Comparison of ENCODE assay signal across 12 mouse cellular contexts in the genomic region with DNA sequence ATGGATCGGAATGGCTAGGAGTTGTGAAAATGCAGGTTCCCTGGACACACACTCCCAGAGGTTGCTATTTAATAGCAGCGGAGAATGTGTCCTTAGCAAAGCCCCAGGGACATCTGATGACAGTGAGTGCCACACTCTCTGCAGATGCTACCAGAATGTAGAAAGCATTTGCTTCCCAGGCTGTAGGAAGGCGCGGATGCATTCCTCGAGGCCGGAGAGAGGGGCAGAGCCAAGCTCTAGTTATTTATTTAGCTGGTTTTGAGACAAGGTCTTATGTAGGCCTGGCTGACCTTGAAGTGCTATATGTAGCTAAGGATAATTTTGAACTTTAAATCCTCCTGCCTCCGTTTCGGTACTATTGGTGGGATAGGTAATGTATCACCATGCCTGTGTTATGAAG. TPM values are rescaled to one million over a fixed set of nuclear protein-coding genes. Genes with fewer than 3 reads are reported as not detected.
DNase-seq lines count a peak whose midpoint lies in the region; ATAC-seq and TF ChIP-seq lines count a peak whose summit lies in the region.
"Had no signal": no experiment of that assay in that cellular context is flagged by ENCODE, and none has a peak within 500 bp of the region (broad histone marks: within the 10 kb centered on the region; RNA-seq: fewer than 3 reads in every experiment).

No protein-coding gene starts in this region.

- no peak for DNase-seq in heart, postnatal 25 days (ENCODE audit: low spot score)
- DNase-seq in left cerebral cortex, adult 2 months (ENCODE audit: extremely low spot score in 1 of 2, low spot score in 2 of 2) = no peak
- DNase-seq in left cerebral cortex, adult 18-20 months (ENCODE audit: low spot score in 2 of 2) = no peak
- no peak for DNase-seq in hindbrain, postnatal 0 days (ENCODE audit: low spot score)
- DNase-seq in cerebellum, adult 18-20 months = no peak
- DNase-seq in cerebellum, adult 9-11 months = no peak
- DNase-seq: adrenal gland, adult 8-10 months; B cell, adult 2 months; kidney, postnatal 14 days had no signal

- H3K36me3 ChIP-seq in heart, embryonic 11.5 days (ENCODE audit: control insufficient read depth, insufficient read depth, low read length) = no peaks in the 10 kb centered on the region
- no peaks in the 10 kb centered on the region for H3K36me3 ChIP-seq in hindbrain, postnatal 0 days (ENCODE audit: insufficient read depth, low read length)
- H3K36me3 ChIP-seq in stomach, embryonic 14.5 days (ENCODE audit: control insufficient read depth, insufficient read depth, low read length) = no peaks in the 10 kb centered on the region

- H3K4me2 ChIP-seq in heart, embryonic 11.5 days = no peak overlapping the region
- H3K4me2 ChIP-seq in hindbrain, postnatal 0 days (ENCODE audit: low read depth, low read length) = no peak overlapping the region
- H3K4me2 ChIP-seq in stomach, embryonic 14.5 days (replicated peaks; ENCODE audit: low read depth, low read length) = no peak overlapping the region

- H3K27ac ChIP-seq in heart, embryonic 11.5 days (ENCODE audit: low read depth, low read length) = peak overlapping the region; percentile 25
- peak overlapping the region; percentile 19; the same call in 1 of the 2 replicates for H3K27ac ChIP-seq in left cerebral cortex, adult 2 months
- H3K27ac ChIP-seq in hindbrain, postnatal 0 days = peak overlapping the region; percentile 33; the same call in 1 of the 2 replicates
- peak overlapping the region; percentile 89 for H3K27ac ChIP-seq in stomach, embryonic 14.5 days (ENCODE audit: low read length)

- H3K27me3 ChIP-seq in heart, embryonic 11.5 days (ENCODE audit: control insufficient read depth, insufficient read depth, low read length) = no peaks in the 10 kb centered on the region
- no peaks in the 10 kb centered on the region for H3K27me3 ChIP-seq in hindbrain, postnatal 0 days (ENCODE audit: insufficient read depth, low read length)
- no peaks in the 10 kb centered on the region for H3K27me3 ChIP-seq in stomach, embryonic 14.5 days (ENCODE audit: control insufficient read depth, insufficient read depth, low read length)
- H3K27me3 ChIP-seq: megakaryocyte, embryonic 14.5 days had no signal

- no peaks in the 10 kb centered on the region for H3K9me3 ChIP-seq in heart, embryonic 11.5 days (replicated peaks; ENCODE audit: control insufficient read depth, low read length)
- no peaks in the 10 kb centered on the region for H3K9me3 ChIP-seq in hindbrain, postnatal 0 days (ENCODE audit: low read length)
- no peaks in the 10 kb centered on the region for H3K9me3 ChIP-seq in stomach, embryonic 14.5 days (ENCODE audit: control insufficient read depth, low read depth, low read length)
- H3K9me3 ChIP-seq: megakaryocyte, embryonic 14.5 days had no signal

- H3K9ac ChIP-seq in heart, embryonic 11.5 days (ENCODE audit: low read depth, low read length) = no peak overlapping the region
- no peak overlapping the region; the same call in 1 of the 2 replicates for H3K9ac ChIP-seq in hindbrain, postnatal 0 days (replicated peaks; ENCODE audit: low read length)
- no peak overlapping the region for H3K9ac ChIP-seq in stomach, embryonic 14.5 days (replicated peaks; ENCODE audit: low read depth, low read length)

- no peak overlapping the region for H3K4me3 ChIP-seq in heart, embryonic 11.5 days (ENCODE audit: low read depth, low read length)
- H3K4me3 ChIP-seq in left cerebral cortex, adult 2 months = no peak overlapping the region
- no peak overlapping the region for H3K4me3 ChIP-seq in hindbrain, postnatal 0 days (ENCODE audit: low read length)
- H3K4me3 ChIP-seq in stomach, embryonic 14.5 days (ENCODE audit: low read depth, low read length) = no peak overlapping the region
- H3K4me3 ChIP-seq: megakaryocyte, embryonic 14.5 days had no signal

- intact Hi-C loops in heart, postnatal 25 days (cut with DNase I) = no loop called here
- intact Hi-C loops in left cerebral cortex, adult 2 months (cut with DNase I) = no loop called here

- no peak for TF ChIP-seq CTCF in left cerebral cortex, adult 2 months (IDR thresholded peaks at IDR 0.05)
- no peak for TF ChIP-seq CTCF in hindbrain, postnatal 0 days (IDR thresholded peaks at IDR 0.05; ENCODE audit: low read depth)

- H3K4me1 ChIP-seq in heart, embryonic 11.5 days (ENCODE audit: control insufficient read depth, insufficient read depth, low read length) = peaks cover 54% of the 10 kb centered on the region
- peaks cover 26% of the 10 kb centered on the region for H3K4me1 ChIP-seq in hindbrain, postnatal 0 days (ENCODE audit: insufficient read depth, low read length)
- peaks cover 76% of the 10 kb centered on the region for H3K4me1 ChIP-seq in stomach, embryonic 14.5 days (ENCODE audit: control insufficient read depth, insufficient read depth, low read length)

- no peak for ATAC-seq in heart, embryonic 11.5 days (replicated peaks; ENCODE audit: insufficient number of reproducible peaks, low FRiP score, low TSS enrichment)
- ATAC-seq in hindbrain, postnatal 0 days = no peak
- ATAC-seq in stomach, embryonic 14.5 days (ENCODE audit: insufficient number of reproducible peaks, insufficient read depth, low FRiP score, low read depth) = no peak

- 55% methylated on average over 8 of the region's 8 CpGs for whole genome bisulfite sequencing in heart, embryonic 11.5 days (ENCODE audit: insufficient replicate concordance)
- 63% methylated on average over 8 of the region's 8 CpGs for WGBS in hindbrain, postnatal 0 days
- WGBS in stomach, embryonic 14.5 days = 44% methylated on average over 8 of the region's 8 CpGs

RNA-seq across cellular contexts. Expression of gene Mrps23, which starts 49.7 kb away (rescaled TPM):
- 87.3 and 88.4 TPM in 2 replicates for polyA plus RNA-seq in heart, embryonic 11.5 days (2014; fragmentation: Nextera tagmentation; extraction: Ambion mirVana)
- total RNA-seq in heart, postnatal 25 days (2021) = 100 to 1,000 TPM; 301 to 306 TPM
- total RNA-seq in left cerebral cortex, adult 2 months (2021) = 10 to 100 TPM; 66.4 to 71.1 TPM
- 10 to 100 TPM; 64.4 to 71.4 TPM for total RNA-seq in left cerebral cortex, adult 18-20 months (2021)
- total RNA-seq in hindbrain, postnatal 0 days (2014; rRNA removed) = 29.0 and 48.7 TPM in 2 replicates
- polyA plus RNA-seq in hindbrain, postnatal 0 days (2015; fragmentation: Nextera tagmentation; extraction: Ambion mirVana) = 66.4 and 67.1 TPM in 2 replicates
- polyA plus RNA-seq in stomach, embryonic 14.5 days (2014; fragmentation: Nextera tagmentation; extraction: Ambion mirVana) = 58.6 and 59.2 TPM in 2 replicates

RNA-seq across cellular contexts. Expression of gene Cuedc1, which starts 56.6 kb away (rescaled TPM):
- 11.6 and 11.7 TPM in 2 replicates for polyA plus RNA-seq in heart, embryonic 11.5 days (2014; fragmentation: Nextera tagmentation; extraction: Ambion mirVana)
- 10 to 100 TPM; 50.4 to 55.1 TPM for total RNA-seq in heart, postnatal 25 days (2021)
- 10 to 100 TPM; 31.4 to 31.7 TPM for total RNA-seq in left cerebral cortex, adult 2 months (2021)
- total RNA-seq in left cerebral cortex, adult 18-20 months (2021) = 10 to 100 TPM; 27.4 to 28.5 TPM
- total RNA-seq in hindbrain, postnatal 0 days (2014; rRNA removed) = 33.6 and 44.6 TPM in 2 replicates
- 35.8 and 40.9 TPM in 2 replicates for polyA plus RNA-seq in hindbrain, postnatal 0 days (2015; fragmentation: Nextera tagmentation; extraction: Ambion mirVana)
- polyA plus RNA-seq in stomach, embryonic 14.5 days (2014; fragmentation: Nextera tagmentation; extraction: Ambion mirVana) = 21.7 and 24.9 TPM in 2 replicates

Comparison
In these comparisons a context has a peak if more than half of its experiments do, and no peak if none do; other contexts are left out.
1. H3K27ac ChIP-seq: peak in every context shown above with its lines; median percentile 89 in stomach, embryonic 14.5 days; 33 in hindbrain, postnatal 0 days; 25 in heart, embryonic 11.5 days; 19 in left cerebral cortex, adult 2 months.